Mouse (Mus musculus) liver, embryonic 12.5 days (tissue): ENCODE measurements around the gene Tbc1d1. TPM values are rescaled to one million over a fixed set of nuclear protein-coding genes. Genes with fewer than 3 reads are reported as not detected.

Source experiments
- ATAC-seq: fragments of 200-750 bp; cut with Nextera tagmentation; 2 replicates; pipeline ENCODE4 v1.8.0; 2017; ENCODE audit warnings: moderate number of reproducible peaks, mild to moderate bottlenecking, moderate library complexity
- H3K27ac ChIP-seq: fragments of 300-500 bp; sonication (generic); 2 replicates; pipeline ENCODE4 v1.5.1; 2016; ENCODE audit warnings: mild to moderate bottlenecking
- H3K27me3 ChIP-seq: fragments of 300-500 bp; sonication (generic); replicated peaks from 2 replicates; pipeline ENCODE4 v1.6.1; 2016; ENCODE audit warnings: mild to moderate bottlenecking, moderate library complexity
- H3K36me3 ChIP-seq: fragments of 300-500 bp; sonication (generic); 2 replicates; pipeline ENCODE4 v1.6.1; 2016; ENCODE audit warnings: mild to moderate bottlenecking, moderate library complexity
- H3K4me1 ChIP-seq: fragments of 300-500 bp; sonication (generic); 2 replicates; pipeline ENCODE4 v1.6.1; 2016
- H3K4me2 ChIP-seq: fragments of 300-500 bp; sonication (generic); 2 replicates; pipeline ENCODE4 v1.6.1; 2016; ENCODE audit warnings: mild to moderate bottlenecking, moderate library complexity
- H3K4me3 ChIP-seq: fragments of 300-500 bp; sonication (generic); 2 replicates; pipeline ENCODE4 v1.5.1; 2016; ENCODE audit warnings: mild to moderate bottlenecking, moderate library complexity
- H3K9ac ChIP-seq: fragments of 300-500 bp; sonication (generic); 2 replicates; pipeline ENCODE4 v1.6.1; 2016; ENCODE audit warnings: mild to moderate bottlenecking, moderate library complexity
- H3K9me3 ChIP-seq: fragments of 300-500 bp; sonication (generic); replicated peaks from 2 replicates; pipeline ENCODE4 v1.6.1; 2016; ENCODE audit warnings: mild to moderate bottlenecking, moderate library complexity
- WGBS: fragments of 180-500 bp; shearing (Covaris S2); methylation state at CpG from one replicate; pipeline ENCODE4 v1.1.7; 2016; ENCODE audit not compliant: insufficient replicate concordance; 5-methylcytosine and 5-hydroxymethylcytosine counted together
- polyA plus RNA-seq: library from polyadenylated mRNA; unstranded; fragments of >200 nt; fragmentation: Nextera tagmentation; extraction: Ambion mirVana; gene quantifications from 2 replicates; pipeline ENCODE4 v1.2.1, GENCODE M21; 2016

Gene Tbc1d1
- polyA plus RNA-seq, 1 experiment from 2014 or later, result 13.8 TPM

- 41% methylated on average over 9 of the region's 9 CpGs for WGBS
- H3K4me1 ChIP-seq, result peaks cover 63% of the 10 kb centered on the region
- no peaks in the 10 kb centered on the region for H3K9me3 ChIP-seq
- no peak overlapping the region for H3K4me2 ChIP-seq
- H3K36me3 ChIP-seq, result no peaks in the 10 kb centered on the region
- no peak overlapping the region for H3K27ac ChIP-seq
- no peak overlapping the region for H3K4me3 ChIP-seq
- no peak overlapping the region for H3K9ac ChIP-seq
- ATAC-seq, result peak; percentile 27
- no peaks in the 10 kb centered on the region for H3K27me3 ChIP-seq
Observed at GRCm38 (mm10) chr5:64242795-64243455, 86.8 kb downstream of the Tbc1d1 start.

DNA sequence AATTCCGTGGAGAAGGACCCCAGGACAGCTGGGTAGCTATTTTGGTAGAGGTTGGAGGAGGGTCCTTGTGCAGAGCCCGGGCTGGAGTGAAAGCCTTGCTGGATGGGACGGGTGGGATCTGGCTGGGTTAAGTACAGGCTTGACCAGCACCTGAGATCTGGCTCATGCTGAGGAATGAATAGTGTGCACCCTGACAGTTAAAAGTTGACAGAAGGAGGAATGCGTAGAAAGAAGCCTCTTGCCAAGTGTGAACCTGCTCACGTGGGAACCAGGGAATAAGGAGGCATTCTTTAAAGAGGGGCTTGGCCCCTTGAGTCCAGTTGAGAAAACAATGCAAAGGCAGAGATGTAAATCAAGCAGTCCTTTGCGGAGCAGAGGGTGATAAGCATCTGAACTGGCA, 87.6 kb downstream of the Tbc1d1 start:
- Histone ChIP-seq H3K9ac (no peak overlapping the region), H3K36me3 (no peaks in the 10 kb centered on the region), H3K27ac (no peak overlapping the region; the same call in 1 of the 2 replicates), H3K27me3 (no peaks in the 10 kb centered on the region), H3K4me1 (peaks cover 60% of the 10 kb centered on the region), H3K4me3 (no peak overlapping the region), H3K4me2 (no peak overlapping the region), H3K9me3 (no peaks in the 10 kb centered on the region)
- 44% methylated on average over 6 of the region's 6 CpGs for WGBS
- peak; percentile 35; the same call in 1 of the 2 replicates for ATAC-seq

DNA sequence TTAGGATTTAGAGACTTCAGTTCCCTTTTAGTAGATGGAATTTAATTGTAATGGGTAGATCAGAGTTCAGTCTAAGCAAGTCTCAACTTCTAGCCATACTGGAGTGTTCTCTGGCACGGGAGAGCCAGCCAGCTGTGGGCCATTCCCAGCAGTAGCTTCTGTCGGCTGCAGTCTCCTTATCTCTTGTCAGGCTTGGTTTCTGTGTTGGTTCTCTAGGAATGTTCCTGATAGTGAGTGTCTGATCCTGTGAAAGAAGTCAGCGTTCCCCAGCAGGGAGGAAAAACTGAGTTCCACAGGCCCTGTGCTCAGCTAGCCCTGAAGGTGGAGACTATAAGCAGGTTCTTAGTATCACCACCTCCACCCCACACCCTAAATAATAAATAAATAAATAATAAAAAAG, 88.2 kb downstream of the Tbc1d1 start:
- ATAC-seq, result no peak
- Histone ChIP-seq H3K9ac (no peak overlapping the region), H3K36me3 (no peaks in the 10 kb centered on the region), H3K27me3 (no peaks in the 10 kb centered on the region), H3K27ac (no peak overlapping the region), H3K9me3 (no peaks in the 10 kb centered on the region), H3K4me1 (peaks cover 54% of the 10 kb centered on the region), H3K4me2 (no peak overlapping the region), H3K4me3 (no peak overlapping the region)
- WGBS, result 20% methylated on average over 3 of the region's 3 CpGs

- H3K9me3 ChIP-seq, result no peaks in the 10 kb centered on the region
- WGBS, result 61% methylated on average over 5 of the region's 5 CpGs
- ATAC-seq, result peak; percentile 25; the same call in 1 of the 2 replicates
- H3K4me3 ChIP-seq, result no peak overlapping the region
- no peaks in the 10 kb centered on the region for H3K36me3 ChIP-seq
- no peaks in the 10 kb centered on the region for H3K27me3 ChIP-seq
- peaks cover 49% of the 10 kb centered on the region for H3K4me1 ChIP-seq
- H3K4me2 ChIP-seq, result no peak overlapping the region
- no peak overlapping the region for H3K9ac ChIP-seq
- H3K27ac ChIP-seq, result no peak overlapping the region
Observed at GRCm38 (mm10) chr5:64244745-64245144, 88.6 kb downstream of the Tbc1d1 start.

- Histone ChIP-seq H3K9me3 (no peaks in the 10 kb centered on the region), H3K4me3 (no peak overlapping the region), H3K9ac (no peak overlapping the region), H3K36me3 (0 out of 2 replicates have a peak, but pooled peaks cover under 1% of the 10 kb centered on the region), H3K4me2 (peak overlapping the region; percentile 30), H3K27me3 (no peaks in the 10 kb centered on the region), H3K4me1 (peaks cover 27% of the 10 kb centered on the region), H3K27ac (peak overlapping the region; percentile 39; the same call in 1 of the 2 replicates)
- WGBS, result 15% methylated on average over 5 of the region's 5 CpGs
- peak; percentile 79 for ATAC-seq
Observed at GRCm38 (mm10) chr5:64251435-64251834, 95.3 kb downstream of the Tbc1d1 start.

DNA sequence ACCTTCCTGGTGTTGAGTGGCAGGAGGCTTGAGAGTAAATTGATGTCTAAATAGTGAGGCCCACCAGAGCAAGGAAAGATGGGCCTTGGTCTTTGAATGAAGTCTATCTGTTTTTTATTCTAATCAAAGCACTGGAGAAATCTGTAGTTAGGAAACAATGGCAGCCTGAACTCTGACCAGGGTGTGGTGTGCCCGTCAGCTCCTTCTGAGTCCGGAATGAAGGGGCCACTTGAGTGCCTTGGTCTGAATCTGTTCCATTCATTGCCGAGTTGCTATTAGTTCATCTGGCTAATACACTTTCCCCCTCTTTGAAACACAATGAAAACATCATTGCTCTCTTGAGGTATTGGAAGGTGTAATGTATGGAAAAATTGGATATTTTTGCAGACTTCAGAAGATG, 98.2 kb downstream of the Tbc1d1 start:
- no peaks in the 10 kb centered on the region for H3K27me3 ChIP-seq
- no peak overlapping the region for H3K27ac ChIP-seq
- no peaks in the 10 kb centered on the region for H3K9me3 ChIP-seq
- H3K4me2 ChIP-seq, result no peak overlapping the region
- H3K9ac ChIP-seq, result no peak overlapping the region
- peaks cover 16% of the 10 kb centered on the region for H3K36me3 ChIP-seq
- WGBS, result 71% methylated on average over 3 of the region's 3 CpGs
- no peak overlapping the region for H3K4me3 ChIP-seq
- H3K4me1 ChIP-seq, result peaks cover 32% of the 10 kb centered on the region
- ATAC-seq, result no peak

DNA sequence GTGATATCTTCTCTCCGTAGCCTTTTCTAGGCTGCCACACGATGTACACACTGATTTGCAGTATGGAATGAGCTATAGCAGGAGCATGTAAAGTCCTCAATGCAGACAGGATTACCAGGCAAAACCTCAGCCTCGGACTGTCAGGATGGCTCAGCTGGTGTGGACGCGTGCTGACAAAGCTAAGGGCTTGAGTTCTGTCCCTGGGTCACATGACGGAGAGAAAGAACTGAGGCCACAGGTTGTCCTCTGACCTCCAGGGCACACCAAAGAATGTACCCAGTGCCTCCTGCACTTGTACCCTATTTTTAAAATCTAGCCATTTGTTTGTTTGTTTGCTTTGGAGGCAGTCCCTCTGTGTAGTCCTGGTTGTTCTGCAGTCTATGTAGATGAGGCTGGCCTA, 98.9 kb downstream of the Tbc1d1 start:
- no peak overlapping the region for H3K4me3 ChIP-seq
- H3K4me1 ChIP-seq, result peaks cover 32% of the 10 kb centered on the region
- no peaks in the 10 kb centered on the region for H3K9me3 ChIP-seq
- 0 out of 2 replicates have a peak overlapping the region, but pooled peaks have one; percentile 14 for H3K27ac ChIP-seq
- peaks cover 16% of the 10 kb centered on the region for H3K36me3 ChIP-seq
- H3K27me3 ChIP-seq, result no peaks in the 10 kb centered on the region
- H3K9ac ChIP-seq, result no peak overlapping the region
- 67% methylated on average over 6 of the region's 6 CpGs for WGBS
- H3K4me2 ChIP-seq, result no peak overlapping the region
- no peak for ATAC-seq

GRCm38 (mm10) chr5:64263348-64263747, 107.2 kb downstream of the Tbc1d1 start:
- no peak for ATAC-seq
- Histone ChIP-seq H3K4me2 (no peak overlapping the region), H3K9me3 (no peaks in the 10 kb centered on the region), H3K4me3 (no peak overlapping the region), H3K36me3 (peaks cover 12% of the 10 kb centered on the region), H3K27me3 (no peaks in the 10 kb centered on the region), H3K4me1 (peaks cover 10% of the 10 kb centered on the region; the same call in 1 of the 2 replicates), H3K27ac (no peak overlapping the region), H3K9ac (no peak overlapping the region)
- WGBS, result 78% methylated on average over 11 of the region's 11 CpGs

- Histone ChIP-seq H3K9me3 (no peaks in the 10 kb centered on the region), H3K4me3 (no peak overlapping the region), H3K9ac (no peak overlapping the region), H3K4me2 (no peak overlapping the region), H3K4me1 (peaks cover 10% of the 10 kb centered on the region; the same call in 1 of the 2 replicates), H3K36me3 (peaks cover 10% of the 10 kb centered on the region; the same call in 1 of the 2 replicates), H3K27ac (no peak overlapping the region), H3K27me3 (no peaks in the 10 kb centered on the region)
- 80% methylated on average over 13 of the region's 13 CpGs for WGBS
- ATAC-seq, result no peak
Observed at GRCm38 (mm10) chr5:64263898-64264478, 107.9 kb downstream of the Tbc1d1 start.

DNA sequence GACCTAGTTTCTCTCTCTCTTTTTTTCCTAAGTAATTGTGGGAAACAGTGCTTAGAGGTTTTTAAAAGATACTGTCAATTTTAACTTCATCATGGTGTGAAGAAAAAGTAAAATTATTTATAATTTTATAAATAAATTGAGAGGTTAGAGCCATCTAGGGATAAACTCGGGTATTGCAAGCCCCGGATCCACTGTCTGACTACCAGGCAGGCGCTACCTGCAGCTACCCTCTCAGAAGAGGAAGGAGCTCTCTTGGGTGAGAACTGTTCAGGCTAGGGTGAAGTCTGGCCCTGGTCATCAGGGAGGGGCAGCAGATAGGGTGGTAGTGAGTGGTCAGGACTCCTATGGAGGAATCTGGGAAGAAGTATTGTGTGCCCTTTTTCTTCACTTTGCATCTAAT, 109.0 kb downstream of the Tbc1d1 start:
- ATAC-seq, result no peak
- Histone ChIP-seq H3K27ac (no peak overlapping the region), H3K9ac (no peak overlapping the region), H3K4me3 (no peak overlapping the region), H3K36me3 (peaks cover 10% of the 10 kb centered on the region; the same call in 1 of the 2 replicates), H3K4me1 (peaks cover 10% of the 10 kb centered on the region; the same call in 1 of the 2 replicates), H3K27me3 (no peaks in the 10 kb centered on the region), H3K4me2 (no peak overlapping the region), H3K9me3 (no peaks in the 10 kb centered on the region)
- WGBS, result 26% methylated on average over 3 of the region's 3 CpGs

GRCm38 (mm10) chr5:64265906-64266305, 109.8 kb downstream of the Tbc1d1 start:
- no peak overlapping the region for H3K4me2 ChIP-seq
- H3K36me3 ChIP-seq, result peaks cover 12% of the 10 kb centered on the region
- no peak for ATAC-seq
- peaks cover 10% of the 10 kb centered on the region; the same call in 1 of the 2 replicates for H3K4me1 ChIP-seq
- H3K9me3 ChIP-seq, result no peaks in the 10 kb centered on the region
- H3K4me3 ChIP-seq, result no peak overlapping the region
- H3K9ac ChIP-seq, result no peak overlapping the region
- WGBS, result 80% methylated on average over 3 of the region's 3 CpGs
- no peaks in the 10 kb centered on the region for H3K27me3 ChIP-seq
- no peak overlapping the region for H3K27ac ChIP-seq

DNA sequence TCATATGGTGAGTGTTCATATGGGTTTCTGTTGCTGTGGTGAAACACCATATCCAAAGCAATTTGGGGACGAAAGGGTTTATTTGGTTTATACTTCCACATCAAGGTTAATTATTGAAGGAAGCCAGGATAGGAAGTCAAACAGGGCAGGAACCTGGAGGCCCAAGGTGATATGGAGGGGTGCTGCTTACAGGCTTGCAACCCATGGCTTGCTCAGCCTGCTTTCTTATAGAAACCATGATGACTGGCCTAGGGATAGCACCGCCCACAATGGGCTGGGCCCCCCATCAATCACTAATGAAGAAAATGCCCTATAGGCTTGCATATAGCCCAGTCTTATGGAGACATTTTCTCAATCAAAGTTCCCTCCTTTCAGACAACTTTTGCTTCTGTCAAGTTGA, 110.4 kb downstream of the Tbc1d1 start:
- Histone ChIP-seq H3K4me2 (no peak overlapping the region), H3K4me3 (no peak overlapping the region), H3K9me3 (no peaks in the 10 kb centered on the region), H3K4me1 (peaks cover 10% of the 10 kb centered on the region; the same call in 1 of the 2 replicates), H3K27me3 (no peaks in the 10 kb centered on the region), H3K27ac (no peak overlapping the region), H3K9ac (no peak overlapping the region), H3K36me3 (peaks cover 15% of the 10 kb centered on the region)
- 59% methylated on average over 2 of the region's 2 CpGs for WGBS
- ATAC-seq, result no peak
